Mouse (Mus musculus): ENCODE measurements at regions not wholly inside any gene's neighbourhood (a gene's known extent, or its start where the extent isn't known, plus 50 kb on each side); places are given as distances from the start of the nearest gene placed in this dataset.

- H3K27me3 ChIP-seq (replicated peaks; ENCODE audit: control insufficient read depth, insufficient read depth, low read length), result no peaks in the 10 kb centered on the region
- DNase-seq, result no peak
- TF ChIP-seq CTCF (conservative IDR thresholded peaks at IDR 0.05; ENCODE audit: insufficient read depth, insufficient read length, low read depth, low read length) (no peak), POLR2A (IDR thresholded peaks at IDR 0.05; ENCODE audit: low read depth, low read length) (no peak)
- H3K27ac ChIP-seq (ENCODE audit: insufficient read depth, low read depth, low read length), result no peak overlapping the region
- no peak overlapping the region for H3K4me3 ChIP-seq (ENCODE audit: insufficient read depth, low read depth, low read length)
- 82% methylated on average over 2 of the region's 2 CpGs for WGBS
- no peaks in the 10 kb centered on the region for H3K36me3 ChIP-seq (ENCODE audit: control insufficient read depth, insufficient read depth, low read length)
- H3K4me1 ChIP-seq (ENCODE audit: control insufficient read depth, insufficient read depth, low read length), result no peaks in the 10 kb centered on the region
Observed at GRCm38 (mm10) chr15:72341991-72342390, 1492.4 kb upstream of the Gm6569 start.

GRCm38 (mm10) chr15:72342504-72342903 lies 1491.9 kb upstream of the Gm6569 start:
- 83% methylated on average over 4 of the region's 4 CpGs for WGBS
- Histone ChIP-seq H3K4me1 (ENCODE audit: control insufficient read depth, insufficient read depth, low read length) (no peaks in the 10 kb centered on the region), H3K27ac (ENCODE audit: insufficient read depth, low read depth, low read length) (no peak overlapping the region), H3K27me3 (replicated peaks; ENCODE audit: control insufficient read depth, insufficient read depth, low read length) (no peaks in the 10 kb centered on the region), H3K4me3 (ENCODE audit: insufficient read depth, low read depth, low read length) (no peak overlapping the region), H3K36me3 (ENCODE audit: control insufficient read depth, insufficient read depth, low read length) (no peaks in the 10 kb centered on the region)
- no peak for DNase-seq
- no peak for TF ChIP-seq POLR2A (IDR thresholded peaks at IDR 0.05; ENCODE audit: low read depth, low read length)
- no peak for TF ChIP-seq CTCF (conservative IDR thresholded peaks at IDR 0.05; ENCODE audit: insufficient read depth, insufficient read length, low read depth, low read length)

- Histone ChIP-seq H3K36me3 (ENCODE audit: control insufficient read depth, insufficient read depth, low read length) (no peaks in the 10 kb centered on the region), H3K27ac (ENCODE audit: insufficient read depth, low read depth, low read length) (no peak overlapping the region), H3K4me3 (ENCODE audit: insufficient read depth, low read depth, low read length) (no peak overlapping the region), H3K27me3 (replicated peaks; ENCODE audit: control insufficient read depth, insufficient read depth, low read length) (no peaks in the 10 kb centered on the region), H3K4me1 (ENCODE audit: control insufficient read depth, insufficient read depth, low read length) (no peaks in the 10 kb centered on the region)
- TF ChIP-seq CTCF (conservative IDR thresholded peaks at IDR 0.05; ENCODE audit: insufficient read depth, insufficient read length, low read depth, low read length) (no peak), POLR2A (IDR thresholded peaks at IDR 0.05; ENCODE audit: low read depth, low read length) (no peak)
- DNase-seq, result no peak
Observed at GRCm38 (mm10) chr15:72343794-72344193, 1490.6 kb upstream of the Gm6569 start.

GRCm38 (mm10) chr15:72353371-72353770 lies 1481.0 kb upstream of the Gm6569 start:
- WGBS, result 76% methylated on average over 4 of the region's 4 CpGs
- no peak overlapping the region for H3K4me3 ChIP-seq (ENCODE audit: insufficient read depth, low read depth, low read length)
- H3K4me1 ChIP-seq (ENCODE audit: control insufficient read depth, insufficient read depth, low read length), result no peaks in the 10 kb centered on the region
- DNase-seq, result no peak
- no peaks in the 10 kb centered on the region for H3K27me3 ChIP-seq (replicated peaks; ENCODE audit: control insufficient read depth, insufficient read depth, low read length)
- H3K27ac ChIP-seq (ENCODE audit: insufficient read depth, low read depth, low read length), result no peak overlapping the region
- no peak for TF ChIP-seq POLR2A (IDR thresholded peaks at IDR 0.05; ENCODE audit: low read depth, low read length)
- TF ChIP-seq CTCF (conservative IDR thresholded peaks at IDR 0.05; ENCODE audit: insufficient read depth, insufficient read length, low read depth, low read length), result no peak
- H3K36me3 ChIP-seq (ENCODE audit: control insufficient read depth, insufficient read depth, low read length), result no peaks in the 10 kb centered on the region

- TF ChIP-seq POLR2A (IDR thresholded peaks at IDR 0.05; ENCODE audit: low read depth, low read length), result no peak
- no peak for TF ChIP-seq CTCF (conservative IDR thresholded peaks at IDR 0.05; ENCODE audit: insufficient read depth, insufficient read length, low read depth, low read length)
- Histone ChIP-seq H3K4me3 (ENCODE audit: insufficient read depth, low read depth, low read length) (no peak overlapping the region), H3K4me1 (ENCODE audit: control insufficient read depth, insufficient read depth, low read length) (no peaks in the 10 kb centered on the region), H3K27ac (ENCODE audit: insufficient read depth, low read depth, low read length) (no peak overlapping the region), H3K36me3 (ENCODE audit: control insufficient read depth, insufficient read depth, low read length) (no peaks in the 10 kb centered on the region), H3K27me3 (replicated peaks; ENCODE audit: control insufficient read depth, insufficient read depth, low read length) (no peaks in the 10 kb centered on the region)
- DNase-seq, result no peak
Observed at GRCm38 (mm10) chr15:72355626-72356025, 1478.7 kb upstream of the Gm6569 start.

GRCm38 (mm10) chr15:72359636-72360035 lies 1474.7 kb upstream of the Gm6569 start:
- 83% methylated on average over 6 of the region's 6 CpGs for WGBS
- no peaks in the 10 kb centered on the region; the same call in 1 of the 2 replicates for H3K27me3 ChIP-seq (replicated peaks; ENCODE audit: control insufficient read depth, insufficient read depth, low read length)
- no peaks in the 10 kb centered on the region for H3K4me1 ChIP-seq (ENCODE audit: control insufficient read depth, insufficient read depth, low read length)
- no peak overlapping the region for H3K27ac ChIP-seq (ENCODE audit: insufficient read depth, low read depth, low read length)
- no peak for TF ChIP-seq POLR2A (IDR thresholded peaks at IDR 0.05; ENCODE audit: low read depth, low read length)
- no peak for TF ChIP-seq CTCF (conservative IDR thresholded peaks at IDR 0.05; ENCODE audit: insufficient read depth, insufficient read length, low read depth, low read length)
- no peak overlapping the region for H3K4me3 ChIP-seq (ENCODE audit: insufficient read depth, low read depth, low read length)
- H3K36me3 ChIP-seq (ENCODE audit: control insufficient read depth, insufficient read depth, low read length), result no peaks in the 10 kb centered on the region
- no peak for DNase-seq

- Histone ChIP-seq H3K4me3 (ENCODE audit: insufficient read depth, low read depth, low read length) (no peak overlapping the region), H3K27ac (ENCODE audit: insufficient read depth, low read depth, low read length) (no peak overlapping the region), H3K36me3 (ENCODE audit: control insufficient read depth, insufficient read depth, low read length) (no peaks in the 10 kb centered on the region), H3K27me3 (replicated peaks; ENCODE audit: control insufficient read depth, insufficient read depth, low read length) (no peaks in the 10 kb centered on the region; the same call in 1 of the 2 replicates), H3K4me1 (ENCODE audit: control insufficient read depth, insufficient read depth, low read length) (no peaks in the 10 kb centered on the region)
- TF ChIP-seq POLR2A (IDR thresholded peaks at IDR 0.05; ENCODE audit: low read depth, low read length) (no peak), CTCF (conservative IDR thresholded peaks at IDR 0.05; ENCODE audit: insufficient read depth, insufficient read length, low read depth, low read length) (no peak)
- WGBS, result 94% methylated on average over 3 of the region's 3 CpGs
- no peak for DNase-seq
Observed at GRCm38 (mm10) chr15:72360049-72360448, 1474.3 kb upstream of the Gm6569 start.

Measured in kidney, adult 2 months (tissue).